Mouse (Mus musculus) thymus, adult 18-20 months (tissue): Measurements from ENCODE around the gene Nprl2.

Source experiments
- DNase-seq, 2 experiments: peaks; one replicate each; pipeline ENCODE4 v3.0.0; 2022; ENCODE audit warnings: mixed read lengths in 2 of 2

Gene Nprl2

GRCm38 (mm10) chr9:107534408-107535202, 7.4 kb upstream of the Nprl2 start:
- no peak for DNase-seq

DNA sequence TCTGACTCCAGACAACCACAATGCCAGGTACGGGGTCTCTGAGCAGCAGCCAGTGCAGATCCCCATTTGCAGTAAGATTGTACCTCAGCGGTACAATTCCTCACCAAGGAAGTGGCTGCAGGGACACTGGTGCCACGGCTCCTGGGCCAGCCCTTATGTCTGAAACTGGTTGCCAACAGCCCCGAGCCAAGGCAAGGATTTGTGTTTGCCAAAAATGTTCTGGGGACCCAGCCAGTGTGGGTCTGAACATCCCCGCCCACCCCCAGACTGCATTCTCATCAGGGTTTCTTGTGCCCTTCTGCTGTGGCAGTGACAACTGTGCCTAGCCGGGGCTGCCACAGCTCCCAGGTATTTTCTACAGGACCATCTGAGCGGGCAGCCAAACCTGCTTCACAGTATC, 3.8 kb upstream of the Nprl2 start:
- DNase-seq: no peak

GRCm38 (mm10) chr9:107538711-107539110, 3.3 kb upstream of the Nprl2 start:
- no peak for DNase-seq

- no peak for DNase-seq
These were observed 2.1 kb upstream of the Nprl2 start for GRCm38 (mm10) chr9:107539940-107540339.

GRCm38 (mm10) chr9:107540420-107540819, 1.6 kb upstream of the Nprl2 start:
- DNase-seq: no peak

- DNase-seq: no peak
These were observed 1.0 kb upstream of the Nprl2 start for GRCm38 (mm10) chr9:107541005-107541404.

- DNase-seq: peak in 1 of 2 experiments; percentile 53
These were observed 293 bp downstream of the Nprl2 start for GRCm38 (mm10) chr9:107542352-107542686.

DNA sequence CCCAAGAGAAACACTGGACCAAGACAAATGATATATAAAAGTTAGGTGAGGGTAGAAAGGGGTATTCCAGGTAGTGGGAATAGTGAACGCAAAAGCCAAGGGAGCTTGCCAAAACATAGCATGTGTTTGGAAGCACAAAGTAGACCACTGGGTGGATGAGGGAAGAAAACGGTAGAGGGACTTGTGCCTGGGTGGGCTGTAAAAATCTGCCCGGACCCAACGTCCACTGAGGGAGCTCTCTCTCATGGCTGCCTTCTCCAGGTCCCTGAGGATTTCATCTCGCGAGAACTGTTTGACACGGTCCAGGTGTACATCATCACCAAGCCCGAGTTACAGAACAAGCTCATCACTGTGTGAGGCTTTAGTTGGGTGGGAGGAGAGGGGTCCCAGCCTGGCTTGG, 695 bp downstream of the Nprl2 start:
- no peak for DNase-seq

- no peak for DNase-seq
These were observed 1.3 kb downstream of the Nprl2 start for GRCm38 (mm10) chr9:107543299-107543698.

DNA sequence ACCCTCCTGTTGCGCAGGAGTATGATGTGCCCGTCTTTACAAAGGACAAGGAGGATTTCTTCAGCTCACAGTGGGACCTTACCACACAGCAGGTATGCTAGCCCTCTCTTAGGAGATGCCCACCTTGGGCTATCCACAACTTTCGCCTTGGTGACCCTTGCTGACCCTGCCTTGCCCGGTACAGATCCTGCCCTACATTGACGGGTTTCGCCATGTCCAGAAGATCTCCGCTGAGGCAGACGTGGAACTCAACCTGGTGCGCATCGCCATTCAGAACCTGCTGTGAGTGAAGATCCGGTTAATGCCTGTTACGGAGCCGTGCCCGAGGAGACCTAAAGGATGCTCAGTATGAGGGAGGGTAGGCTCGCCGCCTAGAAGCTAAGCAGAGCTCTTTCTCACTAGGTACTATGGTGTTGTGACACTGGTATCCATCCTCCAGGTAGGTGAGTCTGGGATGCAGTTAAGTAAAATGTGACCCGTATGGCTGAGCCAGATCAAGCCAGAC, 2.2 kb downstream of the Nprl2 start:
- no peak for DNase-seq

GRCm38 (mm10) chr9:107544729-107545128, 2.7 kb downstream of the Nprl2 start:
- no peak for DNase-seq

DNA sequence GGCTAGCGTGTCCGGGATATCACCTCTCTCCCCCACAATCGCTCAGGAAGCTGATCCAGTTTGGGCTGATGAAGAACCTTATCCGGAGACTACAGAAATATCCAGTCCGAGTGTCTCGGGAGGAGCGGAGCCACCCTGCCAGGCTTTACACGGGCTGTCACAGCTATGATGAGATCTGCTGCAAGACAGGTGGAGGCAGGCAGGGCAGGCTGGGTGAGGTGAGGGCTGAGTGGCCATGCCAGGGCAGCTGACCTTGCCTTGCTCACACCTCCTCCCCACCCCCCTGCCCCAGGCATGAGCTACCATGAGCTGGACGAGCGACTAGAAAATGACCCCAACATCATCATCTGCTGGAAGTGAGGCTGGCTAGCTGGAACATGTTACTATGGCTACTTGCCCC, 3.2 kb downstream of the Nprl2 start:
- no peak for DNase-seq

DNA sequence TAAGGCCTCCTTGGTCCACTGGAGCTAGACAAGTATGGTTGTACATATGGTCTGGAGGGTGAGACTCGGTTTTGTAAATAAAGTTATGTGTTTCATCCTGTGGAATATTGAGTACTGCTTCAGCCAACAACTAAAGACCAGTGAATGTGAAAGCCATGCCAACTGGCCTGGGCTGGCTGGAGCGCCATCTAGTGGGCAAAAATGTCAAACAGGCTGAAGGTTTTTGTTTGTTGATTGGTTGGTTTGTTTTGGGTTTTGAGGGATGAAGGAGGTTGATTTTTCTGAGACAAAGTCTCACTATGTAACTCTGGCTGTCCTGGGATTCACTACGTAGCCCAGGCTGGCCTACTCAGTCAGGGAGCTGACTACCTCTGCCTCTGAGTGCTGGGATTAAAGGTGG, 3.6 kb downstream of the Nprl2 start:
- DNase-seq: no peak

DNA sequence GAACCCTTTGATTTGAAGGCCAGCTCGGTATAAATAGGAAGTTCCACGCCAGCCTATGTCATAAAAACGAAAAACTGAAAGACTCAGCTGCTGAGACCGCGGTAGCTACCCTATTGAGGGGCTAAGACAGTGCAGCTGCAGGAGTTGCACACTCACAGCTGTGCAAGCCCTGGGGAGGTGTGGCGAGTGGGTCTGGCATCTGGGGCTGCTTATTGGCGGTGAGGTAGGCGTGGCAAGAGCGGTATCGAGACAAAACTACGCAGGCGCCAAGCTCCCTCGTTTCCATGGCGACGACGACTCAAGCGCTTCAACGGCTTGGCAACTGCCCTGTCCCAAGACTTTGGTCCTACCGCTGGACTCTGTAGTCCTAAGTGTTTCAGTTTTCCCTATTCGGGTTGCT, 5.0 kb downstream of the Nprl2 start, which contains the start of gene Zmynd10:
TSS of gene Zmynd10 (plus strand) at position 273 of the 400 bp plus-strand sequence.
- DNase-seq: peak; percentile 88 to 91

- no peak for DNase-seq
These were observed 5.9 kb downstream of the Nprl2 start for GRCm38 (mm10) chr9:107547957-107548356.

- no peak for DNase-seq
These were observed 6.8 kb downstream of the Nprl2 start for GRCm38 (mm10) chr9:107548820-107549219.

GRCm38 (mm10) chr9:107549297-107550074, 7.5 kb downstream of the Nprl2 start:
- DNase-seq: no peak

DNA sequence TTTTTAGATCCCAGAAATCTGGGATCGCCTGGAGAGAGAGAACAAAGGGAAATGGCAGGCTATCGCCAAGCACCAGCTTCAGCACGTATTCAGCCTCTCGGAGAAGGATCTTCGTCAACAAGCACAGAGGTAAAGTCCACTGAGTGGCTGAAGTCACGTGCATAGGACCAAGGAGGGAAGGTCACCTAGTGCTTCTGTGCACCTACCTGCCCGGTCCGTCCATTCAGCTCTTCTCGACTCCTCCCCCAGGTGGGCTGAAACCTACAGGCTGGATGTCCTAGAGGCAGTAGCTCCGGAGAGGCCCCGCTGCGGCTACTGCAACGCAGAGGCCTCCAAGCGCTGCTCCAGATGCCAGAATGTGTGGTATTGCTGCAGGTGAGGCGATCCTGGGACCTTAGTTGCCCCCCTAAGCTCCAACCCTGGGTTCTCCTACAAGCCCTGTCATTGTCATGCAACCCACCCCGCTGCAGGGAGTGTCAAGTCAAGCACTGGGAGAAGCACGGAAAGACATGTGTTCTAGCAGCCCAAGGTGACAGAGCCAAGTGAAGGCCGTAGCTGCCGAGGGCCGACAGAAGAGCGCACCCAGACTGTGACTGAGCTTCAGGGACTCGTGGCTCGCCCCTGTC, 8.6 kb downstream of the Nprl2 start:
- DNase-seq: no peak

DNA sequence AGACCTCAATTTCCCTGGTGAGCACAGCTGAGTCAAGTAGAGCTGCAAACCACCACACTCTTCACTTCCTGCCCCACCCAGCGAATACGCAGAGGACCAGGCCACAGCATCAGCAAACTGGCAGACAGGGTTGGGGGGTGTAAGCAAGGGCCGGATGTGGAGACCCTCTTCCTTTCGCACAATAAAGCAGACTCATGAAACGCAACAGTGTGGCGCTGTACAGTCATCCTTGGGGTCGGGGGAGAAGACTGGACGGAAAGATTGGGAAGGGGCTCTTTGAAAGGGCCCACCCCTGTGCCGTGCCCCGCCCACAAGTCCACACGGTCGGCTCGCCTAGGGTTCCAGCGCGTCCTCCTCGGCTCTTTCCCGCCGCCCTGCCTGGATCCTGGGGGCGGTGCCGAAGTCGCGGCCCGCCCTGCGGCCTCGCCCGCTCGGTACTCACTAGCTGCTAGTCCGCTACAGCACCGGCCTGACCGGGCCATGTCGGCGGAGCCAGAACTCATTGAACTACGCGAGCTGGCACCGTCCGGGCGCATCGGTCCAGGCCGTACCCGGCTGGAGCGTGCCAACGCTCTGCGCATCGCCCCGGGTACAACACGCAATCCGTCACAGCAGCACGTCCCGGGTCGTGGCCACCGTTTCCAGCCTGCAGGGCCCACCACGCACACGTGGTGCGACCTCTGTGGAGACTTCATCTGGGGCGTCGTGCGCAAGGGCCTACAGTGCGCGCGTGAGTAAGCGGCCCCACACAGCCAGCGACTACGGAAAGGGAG, 9.3 kb downstream of the Nprl2 start, which contains the start of gene Rassf1:
TSS of gene Rassf1 (plus strand) at position 439 of the 773 bp plus-strand sequence.
- DNase-seq: peak; percentile 72 to 84

- DNase-seq: no peak
These were observed 9.9 kb downstream of the Nprl2 start for GRCm38 (mm10) chr9:107551890-107552355.

DNA sequence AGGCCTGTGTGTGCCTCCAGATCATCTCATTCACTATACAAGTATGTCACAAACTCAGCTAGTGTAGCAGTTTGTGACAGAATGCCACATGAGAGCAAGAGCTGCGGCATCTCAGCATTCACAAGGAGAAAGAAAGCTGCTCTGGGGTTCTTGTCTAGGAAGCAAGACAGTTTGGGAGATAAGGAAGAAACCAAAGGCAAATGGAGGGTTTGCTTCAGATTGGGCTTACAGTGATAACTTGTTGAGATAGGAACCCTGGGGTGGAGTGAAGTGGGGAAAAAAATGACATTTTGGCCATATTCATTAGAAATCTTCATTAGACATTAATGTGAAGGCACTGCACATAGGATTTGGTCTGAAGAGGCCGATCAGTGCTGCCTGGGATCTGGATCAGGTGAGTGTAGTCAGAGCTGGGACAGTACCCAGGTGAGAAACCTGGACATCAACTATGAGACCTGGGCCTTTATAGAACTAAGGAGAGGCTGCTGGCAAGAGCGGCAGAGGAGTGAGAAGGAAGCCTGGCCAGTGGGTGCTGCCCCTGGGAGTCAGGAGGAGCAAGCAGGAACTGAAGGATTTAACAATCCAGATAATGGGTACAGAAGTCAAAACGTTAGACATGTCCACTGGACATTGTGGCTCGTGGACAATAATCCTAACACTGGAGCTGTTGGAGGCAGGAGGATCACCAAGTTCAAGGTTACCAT, 10.8 kb downstream of the Nprl2 start:
- DNase-seq: no peak
